Mouse (Mus musculus) lung, adult 2 months (tissue): Measurements from ENCODE around the gene Hoxa7.

Experiments
- CTCF ChIP-seq: fragments of 200-500 bp; IDR thresholded peaks from 2 replicates; pipeline ENCODE4 v1.5.1; 2011; ENCODE audit warnings: mild to moderate bottlenecking, low read length, control low read depth; ENCODE audit not compliant: insufficient read depth
- POLR2A ChIP-seq: fragments of 200-500 bp; IDR thresholded peaks from 2 replicates; pipeline ENCODE4 v1.6.1; 2011; ENCODE audit warnings: low read depth, mild to moderate bottlenecking, control low read depth, low read length, borderline replicate concordance; ENCODE audit errors: extremely low read depth

DNA sequence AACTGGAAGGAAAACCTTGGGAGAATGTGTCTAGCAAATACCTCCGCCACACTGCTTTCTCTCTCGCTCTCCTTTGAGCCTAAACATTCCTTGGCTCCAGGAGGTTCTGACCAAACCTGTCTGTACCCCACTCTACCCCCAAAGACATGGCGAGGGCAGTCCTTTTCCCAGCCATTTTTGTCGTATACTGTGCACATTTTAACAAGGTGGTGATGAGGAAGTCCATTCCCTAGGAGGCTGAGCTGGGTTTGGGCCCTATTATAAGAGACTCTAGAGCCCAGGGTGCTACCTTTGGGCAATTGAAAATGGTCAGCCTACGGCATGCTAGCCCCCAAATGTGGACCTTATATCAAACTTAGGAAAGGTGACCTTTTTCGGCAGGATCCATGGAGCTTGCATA, 14.2 kb upstream of the Hoxa7 start:
- TF ChIP-seq POLR2A: no peak
- no peak for TF ChIP-seq CTCF
